Mouse (Mus musculus) CD8-positive naive resting alpha-beta T cell, adult 2 months (primary cell): ENCODE measurements around the gene Glrb.

Experiments
- DNase-seq, 2 experiments: peaks; one replicate each; pipeline ENCODE4 v3.0.0; 2022; ENCODE audit warnings: low read depth in 2 of 2, low spot score in 2 of 2

Gene Glrb

GRCm38 (mm10) chr3:80837583-80837982 lies 75.9 kb downstream of the Glrb start:
- no peak for DNase-seq

- no peak for DNase-seq
Measured at GRCm38 (mm10) chr3:80823975-80824374, 89.5 kb downstream of the Glrb start.

- DNase-seq = no peak
Measured at GRCm38 (mm10) chr3:80818619-80819018, 94.8 kb downstream of the Glrb start.

- no peak for DNase-seq
Measured at GRCm38 (mm10) chr3:80813734-80814133, 99.7 kb downstream of the Glrb start.

GRCm38 (mm10) chr3:80812237-80812636 lies 101.2 kb downstream of the Glrb start:
- no peak for DNase-seq

GRCm38 (mm10) chr3:80805327-80805726 lies 108.1 kb downstream of the Glrb start:
- no peak for DNase-seq

- DNase-seq = no peak
Measured at GRCm38 (mm10) chr3:80803811-80804210, 109.6 kb downstream of the Glrb start.

- DNase-seq = no peak
Measured at GRCm38 (mm10) chr3:80803211-80803610, 110.2 kb downstream of the Glrb start.

- no peak for DNase-seq
Measured at GRCm38 (mm10) chr3:80802596-80803081, 110.8 kb downstream of the Glrb start, which contains the start of gene Gria2. Gria2 (minus strand) TSS chr3:80802835.

GRCm38 (mm10) chr3:80801827-80802310 lies 111.6 kb downstream of the Glrb start:
- no peak for DNase-seq

GRCm38 (mm10) chr3:80800995-80801826 lies 112.2 kb downstream of the Glrb start:
- no peak for DNase-seq

- DNase-seq = no peak
Measured at GRCm38 (mm10) chr3:80800299-80800994, 113.0 kb downstream of the Glrb start.

GRCm38 (mm10) chr3:80797935-80798334 lies 115.5 kb downstream of the Glrb start:
- no peak for DNase-seq

- no peak for DNase-seq
Measured at GRCm38 (mm10) chr3:80796764-80797163, 116.7 kb downstream of the Glrb start.

GRCm38 (mm10) chr3:80795284-80795683 lies 118.2 kb downstream of the Glrb start:
- no peak for DNase-seq
